Mouse (Mus musculus) embryonic fibroblast, embryonic 13.5 days (primary cell): ENCODE results near the gene Rnf8.

Source experiments
- CTCF ChIP-seq: IDR thresholded peaks from 2 replicates; pipeline ENCODE4 v1.5.1; 2011; ENCODE audit warnings: mild to moderate bottlenecking, control low read depth, low read length, moderate library complexity, borderline replicate concordance; ENCODE audit not compliant: insufficient read depth
- POLR2A ChIP-seq: IDR thresholded peaks from 2 replicates; pipeline ENCODE4 v1.6.1; 2011; ENCODE audit warnings: low read depth, mild to moderate bottlenecking, control low read depth, low read length, moderate library complexity

DNA sequence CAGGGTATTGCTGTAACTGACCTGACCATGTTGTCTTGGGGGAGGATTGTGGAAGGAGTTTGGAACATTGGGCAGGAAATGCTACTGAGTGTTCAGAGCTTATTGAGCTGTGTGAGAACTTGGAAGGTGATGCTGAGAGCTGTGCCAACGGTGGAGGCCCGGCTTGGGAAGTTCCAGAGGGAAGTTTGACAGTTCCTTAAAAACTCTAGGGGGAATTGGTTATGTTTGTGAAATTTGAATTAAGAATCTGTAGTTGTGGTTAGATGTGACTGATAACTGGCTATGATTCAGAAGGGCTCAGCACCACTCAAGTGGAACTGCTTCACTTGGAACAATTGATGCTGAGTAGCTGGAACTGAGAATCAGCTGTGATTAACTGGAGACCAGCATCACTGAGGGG lies 56.4 kb downstream of the Rnf8 start:
- TF ChIP-seq CTCF: no peak
- no peak for TF ChIP-seq POLR2A
